Mouse (Mus musculus): ENCODE measurements around the gene E2f4. TPM values are rescaled to one million over a fixed set of nuclear protein-coding genes. Genes with fewer than 3 reads are reported as not detected.

E2f4 gene
- polyA plus RNA-seq, 1 experiment from 2014 or later = 124 TPM

DNA sequence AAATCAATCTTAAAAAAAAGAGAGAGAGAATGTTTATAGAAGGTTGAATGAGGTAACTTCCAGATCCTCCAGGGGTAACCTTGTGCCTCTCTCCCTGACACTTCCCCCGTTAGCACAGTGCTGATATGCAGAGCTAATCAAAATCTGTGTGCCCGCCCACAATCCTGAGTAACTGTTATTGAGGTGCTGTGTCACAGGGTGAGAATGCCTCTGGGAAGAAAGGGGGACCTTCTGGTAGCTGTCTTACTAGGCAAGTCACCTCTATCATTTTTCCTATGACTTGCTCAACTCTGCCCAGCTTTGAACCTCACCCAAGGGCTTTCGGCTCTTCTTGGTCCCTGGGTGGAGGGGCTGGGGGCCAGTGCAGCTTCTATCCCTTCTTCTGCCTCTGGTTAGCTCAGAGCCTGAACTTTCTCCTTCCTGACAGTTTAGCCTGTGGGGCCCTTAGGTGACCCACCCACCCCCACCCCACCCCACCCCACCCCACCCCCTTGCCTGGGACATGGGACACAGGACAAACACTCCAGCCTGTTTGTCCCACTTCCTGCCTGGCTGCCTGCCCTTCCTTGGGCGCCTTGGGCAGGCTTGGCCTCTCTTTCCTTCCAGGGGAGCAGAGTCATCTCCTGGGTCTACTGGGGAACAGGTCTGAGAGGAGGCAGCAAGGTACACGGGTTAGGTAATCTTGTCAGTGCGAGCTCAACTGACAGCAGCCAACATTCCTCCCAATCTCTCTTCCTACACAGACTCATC lies 42.6 kb downstream of the E2f4 start:
- H3K36me3 ChIP-seq = peaks cover 36% of the 10 kb centered on the region
- no peak for DNase-seq (ENCODE audit: low spot score)
- 81% methylated on average over 6 of the region's 6 CpGs for WGBS
- H3K27ac ChIP-seq (replicated peaks) = no peak overlapping the region
- no peaks in the 10 kb centered on the region for H3K9me3 ChIP-seq (replicated peaks)
- H3K4me1 ChIP-seq = peaks cover 13% of the 10 kb centered on the region
- peaks cover 14% of the 10 kb centered on the region for H3K27me3 ChIP-seq (ENCODE audit: low read depth, poor library complexity, severe bottlenecking)
- no peak overlapping the region for H3K4me3 ChIP-seq

DNA sequence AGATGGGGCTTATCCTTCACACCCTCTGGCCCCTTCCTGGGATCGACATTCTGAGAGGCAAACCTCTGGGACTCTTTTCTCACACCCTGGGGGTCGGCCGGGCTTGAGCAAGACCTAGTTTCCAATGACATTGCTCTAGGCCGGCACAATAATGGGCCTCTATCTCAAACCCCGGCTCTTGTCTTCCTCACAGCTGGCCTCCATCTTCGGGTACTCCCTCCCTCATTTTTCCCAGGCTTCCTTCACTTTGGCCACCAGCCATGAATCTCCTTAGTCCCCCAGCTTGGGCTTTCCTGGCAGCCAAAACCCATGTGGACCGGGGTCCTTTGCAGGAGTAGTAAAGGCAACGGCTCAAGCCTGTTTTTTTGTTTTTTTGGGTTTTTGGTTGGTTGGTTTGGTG lies 43.9 kb downstream of the E2f4 start:
- 61% methylated on average over 8 of the region's 8 CpGs for WGBS
- H3K27ac ChIP-seq (replicated peaks) = no peak overlapping the region
- no peak for DNase-seq (ENCODE audit: low spot score)
- no peak overlapping the region for H3K4me3 ChIP-seq
- no peaks in the 10 kb centered on the region for H3K9me3 ChIP-seq (replicated peaks)
- peaks cover 23% of the 10 kb centered on the region for H3K36me3 ChIP-seq
- H3K27me3 ChIP-seq (ENCODE audit: low read depth, poor library complexity, severe bottlenecking) = peaks cover 14% of the 10 kb centered on the region
- peaks cover 26% of the 10 kb centered on the region for H3K4me1 ChIP-seq

DNA sequence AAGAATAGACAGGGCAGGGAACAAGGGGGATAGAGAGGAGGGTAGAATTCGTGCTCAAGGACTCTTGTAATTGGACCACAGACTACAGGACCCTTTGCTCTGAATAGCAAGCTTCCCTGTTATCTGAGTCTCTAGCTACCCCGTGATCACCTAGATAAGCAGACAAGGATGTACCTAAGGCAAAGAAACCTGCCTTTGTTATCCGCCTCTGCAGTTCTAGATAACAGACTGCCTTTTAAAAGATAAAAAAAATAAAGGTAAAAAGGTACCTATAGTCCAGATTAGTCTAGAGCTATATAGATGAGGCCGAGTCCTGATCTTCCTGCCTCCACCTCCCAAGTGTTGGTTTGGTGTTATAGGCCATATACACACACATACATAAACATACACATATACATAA lies 45.3 kb downstream of the E2f4 start:
- WGBS = 83% methylated on average over 4 of the region's 4 CpGs
- Histone ChIP-seq H3K4me3 (no peak overlapping the region), H3K4me1 (peaks cover 36% of the 10 kb centered on the region), H3K9me3 (replicated peaks) (no peaks in the 10 kb centered on the region), H3K27me3 (ENCODE audit: low read depth, poor library complexity, severe bottlenecking) (peaks cover 2% of the 10 kb centered on the region), H3K36me3 (peaks cover 9% of the 10 kb centered on the region), H3K27ac (replicated peaks) (no peak overlapping the region)
- DNase-seq (ENCODE audit: low spot score) = no peak

DNA sequence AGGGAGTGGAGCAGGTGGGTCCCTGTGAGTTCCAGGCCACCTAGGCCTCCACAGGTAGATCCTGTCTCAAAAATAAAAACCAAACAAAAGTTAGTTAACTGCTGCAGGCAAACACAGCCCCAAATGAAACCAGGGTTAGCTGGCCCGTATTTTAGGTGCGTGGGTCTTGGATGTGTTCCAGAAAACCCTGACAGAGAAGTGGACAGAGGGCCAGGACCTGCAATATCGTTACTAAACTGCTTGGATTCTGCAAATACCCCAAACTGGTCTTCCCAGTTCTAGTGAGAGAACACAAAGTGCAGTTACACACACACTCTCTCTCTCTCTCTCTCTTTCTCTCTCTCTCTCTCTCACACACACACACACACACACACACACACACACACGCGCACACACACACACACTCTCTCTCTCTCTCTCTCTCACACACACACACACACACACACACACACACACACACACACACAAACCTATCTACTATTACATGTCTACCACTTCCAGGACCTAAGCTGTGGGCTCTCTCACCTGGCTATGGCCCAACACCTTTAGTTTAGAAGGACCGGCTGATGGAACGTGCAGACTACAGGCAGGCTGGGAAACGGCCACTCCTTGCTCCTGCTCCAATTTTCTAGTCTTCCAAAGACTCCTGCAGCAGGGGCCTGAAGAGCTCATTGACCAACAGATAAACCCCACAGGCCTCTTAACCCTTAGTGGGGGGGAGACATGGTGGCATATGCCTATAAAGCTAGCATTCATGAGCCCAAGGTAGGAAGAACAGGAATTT lies 46.5 kb downstream of the E2f4 start:
- DNase-seq (ENCODE audit: low spot score) = no peak
- WGBS = 77% methylated on average over 8 of the region's 8 CpGs
- no peaks in the 10 kb centered on the region for H3K36me3 ChIP-seq
- H3K4me3 ChIP-seq = no peak overlapping the region
- no peaks in the 10 kb centered on the region for H3K9me3 ChIP-seq (replicated peaks)
- no peaks in the 10 kb centered on the region for H3K27me3 ChIP-seq (ENCODE audit: low read depth, poor library complexity, severe bottlenecking)
- no peak overlapping the region for H3K27ac ChIP-seq (replicated peaks)
- peaks cover 48% of the 10 kb centered on the region for H3K4me1 ChIP-seq

DNA sequence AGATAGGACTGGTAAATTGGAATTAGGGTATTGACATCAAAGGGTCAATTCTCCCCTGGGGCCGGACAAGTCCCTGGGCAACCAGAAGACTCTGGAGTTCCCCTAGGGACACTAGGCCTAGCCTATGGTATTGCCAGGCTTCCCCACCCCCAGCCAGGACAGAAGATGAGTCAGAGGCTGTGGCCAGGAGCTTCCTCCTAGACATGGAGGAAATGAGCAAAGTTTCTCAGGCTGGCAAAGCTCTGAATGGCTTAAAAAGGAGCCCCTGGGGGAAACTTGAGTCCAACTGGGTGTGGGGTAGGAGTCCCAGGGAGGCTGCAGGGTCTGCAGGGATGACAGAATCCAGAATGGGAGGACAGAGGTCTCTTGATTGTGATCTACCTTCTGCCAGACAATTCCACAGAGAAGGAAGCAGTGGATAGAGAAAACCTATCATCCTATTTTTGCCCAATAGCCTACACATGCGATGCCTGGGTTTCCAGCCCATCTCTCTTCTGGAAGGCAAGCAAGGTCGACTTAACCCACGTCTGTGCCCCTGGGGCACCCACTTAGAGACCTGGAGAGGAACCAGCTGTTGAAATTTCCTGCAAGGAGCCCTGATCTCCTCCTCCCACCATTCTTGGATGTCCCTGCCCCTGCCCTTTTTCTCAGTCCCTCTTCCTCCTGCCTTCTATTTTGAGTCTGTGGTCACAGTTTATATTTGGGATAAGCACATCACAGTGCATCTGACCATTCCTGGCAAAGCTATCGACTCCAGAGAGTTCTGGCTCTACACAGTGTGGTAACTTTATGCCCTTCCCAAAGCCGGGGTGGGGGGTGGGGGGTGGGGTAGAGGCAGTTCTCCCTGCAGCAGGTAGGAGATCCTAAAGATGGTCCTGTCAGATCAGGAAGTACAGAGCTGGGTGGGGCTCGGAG lies 47.9 kb downstream of the E2f4 start:
- no peak overlapping the region for H3K27ac ChIP-seq (replicated peaks)
- WGBS = 77% methylated on average over 7 of the region's 7 CpGs
- no peaks in the 10 kb centered on the region for H3K36me3 ChIP-seq
- DNase-seq (ENCODE audit: low spot score) = no peak
- peaks cover 61% of the 10 kb centered on the region for H3K4me1 ChIP-seq
- H3K27me3 ChIP-seq (ENCODE audit: low read depth, poor library complexity, severe bottlenecking) = peaks cover 10% of the 10 kb centered on the region
- H3K4me3 ChIP-seq = peak overlapping the region; percentile 76; the same call in 1 of the 2 replicates
- H3K9me3 ChIP-seq (replicated peaks) = no peaks in the 10 kb centered on the region

DNA sequence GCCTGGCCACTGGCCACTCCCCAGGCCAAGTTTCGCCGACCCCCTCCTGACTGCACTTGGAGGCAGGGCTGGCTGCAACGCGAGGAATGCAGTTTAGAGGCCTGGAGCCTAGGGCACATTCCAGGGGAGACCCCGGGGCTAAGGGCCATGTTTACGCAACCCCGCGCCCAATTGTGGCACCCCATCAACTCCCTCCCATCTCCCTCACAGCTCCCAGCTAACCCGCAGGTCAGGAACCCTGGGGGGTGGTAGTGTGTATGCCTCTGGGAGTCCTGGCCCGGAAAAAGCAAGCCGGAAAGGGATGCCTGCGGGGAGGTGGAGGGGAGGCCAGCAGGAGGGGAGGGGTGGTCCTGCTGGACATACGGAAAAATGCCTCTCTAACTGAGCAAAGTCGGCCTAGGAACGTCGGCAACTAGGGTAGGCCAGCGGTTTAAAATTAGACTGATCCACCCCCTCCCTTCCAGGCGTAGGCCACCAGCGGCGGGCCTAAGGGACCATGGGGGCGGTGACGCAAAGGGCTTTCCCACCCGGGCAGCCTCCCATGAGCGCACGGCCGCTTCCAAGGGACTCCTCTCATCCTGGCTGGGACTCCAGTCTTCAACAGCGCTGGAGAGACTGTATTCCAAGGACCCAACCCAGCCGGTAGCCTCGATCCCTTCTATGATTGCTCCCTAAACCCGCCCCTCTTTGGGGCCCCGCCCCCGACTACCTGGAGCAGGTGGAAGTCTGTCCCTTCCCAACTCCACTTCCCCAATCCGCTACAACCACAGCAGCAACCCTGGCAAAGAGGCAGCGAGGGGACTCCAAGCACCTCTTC lies 49.4 kb downstream of the E2f4 start:
- no peaks in the 10 kb centered on the region for H3K36me3 ChIP-seq
- WGBS = under 1% methylated on average over 34 of the region's 34 CpGs
- no peaks in the 10 kb centered on the region for H3K9me3 ChIP-seq (replicated peaks)
- peak overlapping the region; percentile 76 for H3K4me3 ChIP-seq
- H3K27me3 ChIP-seq (ENCODE audit: low read depth, poor library complexity, severe bottlenecking) = peaks cover 21% of the 10 kb centered on the region
- H3K4me1 ChIP-seq = peaks cover 65% of the 10 kb centered on the region
- H3K27ac ChIP-seq (replicated peaks) = peak overlapping the region; percentile 89
- DNase-seq (ENCODE audit: low spot score) = peak; percentile 57

DNA sequence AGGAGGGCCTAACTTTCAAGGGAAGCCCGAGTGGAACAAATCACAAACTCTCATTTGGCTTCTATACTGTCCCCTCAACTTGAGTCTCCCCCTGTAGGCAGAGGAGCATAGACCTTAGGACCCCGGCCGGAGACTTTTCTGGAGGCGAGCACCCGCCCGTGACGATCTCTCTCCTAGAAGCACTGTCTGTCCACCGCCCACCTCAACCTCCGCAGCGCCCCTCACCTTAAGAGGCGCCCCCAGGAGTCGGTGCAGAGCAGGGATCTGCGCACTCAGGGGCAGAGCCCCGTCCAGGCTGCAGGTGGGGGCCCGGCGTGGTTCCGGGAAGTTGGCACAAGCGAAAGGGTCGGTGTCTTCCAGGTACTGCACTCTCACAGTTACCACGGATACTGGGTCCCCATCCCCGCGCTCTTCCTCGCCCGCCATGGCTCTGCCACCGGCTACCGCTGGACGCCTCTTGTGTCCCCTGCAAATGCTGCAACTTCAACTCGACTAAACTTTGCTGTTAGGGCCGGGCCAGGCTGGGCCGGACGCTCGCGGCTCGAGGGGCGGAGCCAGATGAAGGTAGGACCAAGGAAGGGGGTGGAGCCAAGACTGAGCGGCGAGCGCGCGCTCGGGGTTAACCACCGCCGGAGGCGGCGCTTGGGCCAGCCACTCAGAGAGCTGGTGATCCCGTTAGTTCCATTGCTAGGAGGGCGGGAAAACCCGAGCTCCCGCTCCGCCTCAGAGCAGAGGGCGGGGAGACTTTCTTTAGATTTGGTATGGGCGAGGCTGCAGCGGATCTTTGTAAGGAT lies 50.2 kb downstream of the E2f4 start, which contains the start of gene Fhod1:
TSS of gene Fhod1 (minus strand) at position 526 of the 794 bp plus-strand sequence.
- H3K36me3 ChIP-seq = no peaks in the 10 kb centered on the region
- H3K4me1 ChIP-seq = peaks cover 65% of the 10 kb centered on the region
- peak within 1 kb of the TSS; percentile 89 for H3K27ac ChIP-seq (replicated peaks)
- DNase-seq (ENCODE audit: low spot score) = peak; percentile 96
- WGBS = under 1% methylated on average over 53 of the region's 53 CpGs
- H3K27me3 ChIP-seq (ENCODE audit: low read depth, poor library complexity, severe bottlenecking) = peaks cover 21% of the 10 kb centered on the region
- H3K9me3 ChIP-seq (replicated peaks) = no peaks in the 10 kb centered on the region
- H3K4me3 ChIP-seq = peak within 1 kb of the TSS; percentile 76

DNA sequence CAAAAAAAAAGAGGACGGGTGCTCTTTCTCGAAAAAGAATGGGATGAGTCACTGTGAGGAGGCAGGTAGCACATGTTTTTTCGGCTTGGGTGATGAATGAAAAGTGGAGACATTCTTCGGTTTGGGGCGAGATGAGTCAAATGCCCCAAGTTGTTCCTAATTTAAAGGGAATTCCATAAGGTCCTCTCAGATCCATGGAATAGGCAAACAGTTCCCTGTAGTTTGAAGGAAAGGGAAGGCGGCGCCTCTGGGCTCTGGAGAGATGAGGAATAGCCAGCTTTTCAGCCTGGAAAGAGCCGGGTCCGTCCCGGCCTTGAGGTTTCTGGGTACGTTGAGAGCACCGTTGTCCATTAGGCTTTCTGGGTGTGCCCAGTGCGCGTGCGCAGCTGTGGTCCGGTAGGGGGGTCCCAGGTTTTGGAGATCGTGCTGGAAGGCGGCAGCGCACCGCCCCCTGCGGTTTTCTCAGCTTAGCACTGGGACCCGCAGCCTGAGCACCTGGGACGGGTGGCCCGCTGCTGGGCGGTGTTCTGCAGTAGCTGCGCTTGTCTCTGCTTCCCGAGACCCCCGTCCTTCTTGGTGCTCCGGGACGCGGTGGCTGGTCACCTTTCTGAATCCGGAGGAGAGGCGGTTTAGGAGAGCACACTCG lies 51.1 kb downstream of the E2f4 start, which contains the start of gene Slc9a5:
TSS of gene Slc9a5 (plus strand) at position 394 of the 646 bp plus-strand sequence.
- Histone ChIP-seq H3K27ac (replicated peaks) (peak within 1 kb of the TSS; percentile 89), H3K9me3 (replicated peaks) (no peaks in the 10 kb centered on the region), H3K36me3 (peaks cover 5% of the 10 kb centered on the region; the same call in 1 of the 2 replicates), H3K27me3 (ENCODE audit: low read depth, poor library complexity, severe bottlenecking) (peaks cover 24% of the 10 kb centered on the region), H3K4me3 (peak within 1 kb of the TSS; percentile 76), H3K4me1 (peaks cover 66% of the 10 kb centered on the region)
- under 1% methylated on average over 34 of the region's 34 CpGs for WGBS
- DNase-seq (ENCODE audit: low spot score) = peak; percentile 85

DNA sequence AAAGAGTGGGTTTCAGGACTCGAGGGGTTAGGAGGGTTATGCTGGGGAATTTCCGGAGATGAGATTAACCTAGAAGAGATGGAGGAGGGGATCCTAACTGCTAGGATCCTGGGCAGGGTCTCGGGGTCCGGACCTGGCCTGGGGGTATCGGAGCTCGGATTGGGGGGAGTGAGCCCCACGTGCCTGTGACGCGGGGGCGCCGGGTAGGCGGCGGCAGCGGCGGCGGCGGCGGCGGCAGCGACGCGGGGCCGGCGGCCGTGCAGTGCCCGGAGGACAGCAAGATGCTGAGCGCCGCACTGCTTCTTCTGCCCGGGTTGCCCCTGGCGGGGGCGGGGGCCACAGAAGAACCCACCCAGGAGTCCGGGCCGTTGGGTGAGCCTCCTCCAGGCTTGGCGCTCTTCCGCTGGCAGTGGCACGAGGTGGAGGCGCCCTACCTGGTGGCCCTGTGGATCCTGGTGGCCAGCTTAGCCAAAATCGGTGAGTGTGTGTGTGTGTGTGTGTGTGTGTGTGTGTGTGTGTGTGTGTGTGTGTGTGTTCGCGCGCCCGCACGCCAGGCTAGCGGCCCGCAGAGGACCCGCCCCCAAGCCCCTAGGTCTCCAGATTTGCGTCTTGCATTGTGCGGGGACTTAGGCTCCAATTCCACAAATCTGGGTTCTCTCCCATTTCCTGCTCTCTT lies 51.8 kb downstream of the E2f4 start:
- no peaks in the 10 kb centered on the region for H3K9me3 ChIP-seq (replicated peaks)
- peaks cover 68% of the 10 kb centered on the region for H3K4me1 ChIP-seq
- peak overlapping the region; percentile 89 for H3K27ac ChIP-seq (replicated peaks)
- WGBS = under 1% methylated on average over 37 of the region's 48 CpGs
- DNase-seq (ENCODE audit: low spot score) = peak; percentile 67
- peaks cover 8% of the 10 kb centered on the region; the same call in 1 of the 2 replicates for H3K36me3 ChIP-seq
- H3K4me3 ChIP-seq = peak overlapping the region; percentile 76
- H3K27me3 ChIP-seq (ENCODE audit: low read depth, poor library complexity, severe bottlenecking) = peaks cover 26% of the 10 kb centered on the region

DNA sequence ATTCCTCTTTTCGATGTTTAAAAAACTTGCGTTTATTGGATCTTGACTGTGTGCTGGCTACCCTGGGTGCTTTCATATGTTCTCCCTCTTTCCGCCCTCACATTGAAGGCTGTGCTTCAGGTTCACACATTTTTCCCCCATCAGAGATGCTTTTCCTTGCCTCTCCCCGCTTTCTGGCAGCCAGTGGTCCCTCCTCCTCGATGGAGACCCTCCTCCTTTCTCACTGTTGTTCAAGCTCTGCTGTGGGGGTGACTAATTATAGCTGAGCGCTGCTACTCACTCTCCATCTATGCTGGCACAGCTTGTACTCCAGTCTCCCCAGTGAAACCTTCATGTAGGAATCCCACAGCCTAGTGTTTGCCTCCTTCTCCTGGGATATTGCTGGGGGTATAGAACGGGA lies 52.7 kb downstream of the E2f4 start:
- no peak overlapping the region for H3K27ac ChIP-seq (replicated peaks)
- peaks cover 67% of the 10 kb centered on the region for H3K4me1 ChIP-seq
- no peak for DNase-seq (ENCODE audit: low spot score)
- peaks cover 26% of the 10 kb centered on the region for H3K27me3 ChIP-seq (ENCODE audit: low read depth, poor library complexity, severe bottlenecking)
- no peaks in the 10 kb centered on the region for H3K9me3 ChIP-seq (replicated peaks)
- WGBS = 50% methylated on average over 7 of the region's 7 CpGs
- peak overlapping the region; percentile 76 for H3K4me3 ChIP-seq
- H3K36me3 ChIP-seq = peaks cover 8% of the 10 kb centered on the region; the same call in 1 of the 2 replicates

Measured in midbrain, embryonic 10.5 days (tissue).